Mouse (Mus musculus): Measurements from ENCODE around the gene Kat2b. TPM values are rescaled to one million over a fixed set of nuclear protein-coding genes. Genes with fewer than 3 reads are reported as not detected.
"Not testable (repeated sequence)": the region's sequence is repeated elsewhere in the genome, so short reads cannot be mapped to it uniquely, and the experiment has no call there.

The Kat2b gene
- polyA plus RNA-seq, 1 experiment from 2014 or later, result 4.2 TPM

- Histone ChIP-seq H3K4me1 (replicated peaks) (no peaks in the 10 kb centered on the region), H3K4me2 (no peak overlapping the region), H3K4me3 (replicated peaks) (no peak overlapping the region), H3K27me3 (no peaks in the 10 kb centered on the region), H3K9me3 (replicated peaks) (no peaks in the 10 kb centered on the region), H3K27ac (replicated peaks) (no peak overlapping the region), H3K36me3 (replicated peaks) (no peaks in the 10 kb centered on the region), H3K9ac (no peak overlapping the region)
- 32% methylated on average over 1 of the region's 1 CpGs for WGBS (ENCODE audit: insufficient replicate concordance)
- no peak for ATAC-seq (ENCODE audit: insufficient read depth)
Measured at GRCm38 (mm10) chr17:53714453-53714852, 147.8 kb downstream of the Kat2b start.

GRCm38 (mm10) chr17:53715161-53715560, 148.5 kb downstream of the Kat2b start:
- not testable (repeated sequence) for H3K27me3 ChIP-seq; H3K9ac ChIP-seq; H3K27ac ChIP-seq (replicated peaks); ATAC-seq (ENCODE audit: insufficient read depth); H3K4me1 ChIP-seq (replicated peaks); H3K36me3 ChIP-seq (replicated peaks); H3K4me2 ChIP-seq; H3K9me3 ChIP-seq (replicated peaks); H3K4me3 ChIP-seq (replicated peaks)
- WGBS (ENCODE audit: insufficient replicate concordance), result 12% methylated on average over 1 of the region's 1 CpGs

- H3K4me2 ChIP-seq, result no peak overlapping the region
- H3K9ac ChIP-seq, result no peak overlapping the region
- H3K4me3 ChIP-seq (replicated peaks), result no peak overlapping the region
- H3K27me3 ChIP-seq, result no peaks in the 10 kb centered on the region
- H3K36me3 ChIP-seq (replicated peaks), result no peaks in the 10 kb centered on the region
- WGBS (ENCODE audit: insufficient replicate concordance), result 24% methylated on average over 1 of the region's 1 CpGs
- H3K27ac ChIP-seq (replicated peaks), result no peak overlapping the region
- H3K9me3 ChIP-seq (replicated peaks), result no peaks in the 10 kb centered on the region
- H3K4me1 ChIP-seq (replicated peaks), result no peaks in the 10 kb centered on the region
- no peak for ATAC-seq (ENCODE audit: insufficient read depth)
Measured at GRCm38 (mm10) chr17:53718474-53718873, 151.8 kb downstream of the Kat2b start.

- H3K27me3 ChIP-seq; H3K27ac ChIP-seq (replicated peaks); H3K4me3 ChIP-seq (replicated peaks); H3K36me3 ChIP-seq (replicated peaks); H3K4me2 ChIP-seq; H3K9ac ChIP-seq; H3K4me1 ChIP-seq (replicated peaks); H3K9me3 ChIP-seq (replicated peaks); ATAC-seq (ENCODE audit: insufficient read depth): not testable (repeated sequence)
- WGBS (ENCODE audit: insufficient replicate concordance), result 69% methylated on average over 3 of the region's 3 CpGs
Measured at GRCm38 (mm10) chr17:53718916-53719315, 152.3 kb downstream of the Kat2b start.

Other genes starting within 250 kb of the Kat2b start
- gene Efhb, start 103.5 kb upstream of the Kat2b start, polyA plus RNA-seq (2015; fragmentation: Nextera tagmentation; extraction: Ambion mirVana), result not detected in 2 replicates
- 33.1 and 33.8 TPM in 2 replicates for gene Rab5a, start 87.6 kb upstream of the Kat2b start, polyA plus RNA-seq (2015; fragmentation: Nextera tagmentation; extraction: Ambion mirVana)
- gene Pp2d1, start 27.4 kb upstream of the Kat2b start, polyA plus RNA-seq (2015; fragmentation: Nextera tagmentation; extraction: Ambion mirVana), result 0.05 and 0.13 TPM in 2 replicates
- 26.2 and 32.1 TPM in 2 replicates for gene Sgo1, start 122.5 kb downstream of the Kat2b start, polyA plus RNA-seq (2015; fragmentation: Nextera tagmentation; extraction: Ambion mirVana)